Mouse (Mus musculus): ENCODE measurements around the gene Hmga2. TPM values are rescaled to one million over a fixed set of nuclear protein-coding genes. Genes with fewer than 3 reads are reported as not detected.

Hmga2 gene
- polyA plus RNA-seq (2014; fragmentation: Nextera tagmentation; extraction: Ambion mirVana), result 4.0 and 4.6 TPM in 2 replicates

DNA sequence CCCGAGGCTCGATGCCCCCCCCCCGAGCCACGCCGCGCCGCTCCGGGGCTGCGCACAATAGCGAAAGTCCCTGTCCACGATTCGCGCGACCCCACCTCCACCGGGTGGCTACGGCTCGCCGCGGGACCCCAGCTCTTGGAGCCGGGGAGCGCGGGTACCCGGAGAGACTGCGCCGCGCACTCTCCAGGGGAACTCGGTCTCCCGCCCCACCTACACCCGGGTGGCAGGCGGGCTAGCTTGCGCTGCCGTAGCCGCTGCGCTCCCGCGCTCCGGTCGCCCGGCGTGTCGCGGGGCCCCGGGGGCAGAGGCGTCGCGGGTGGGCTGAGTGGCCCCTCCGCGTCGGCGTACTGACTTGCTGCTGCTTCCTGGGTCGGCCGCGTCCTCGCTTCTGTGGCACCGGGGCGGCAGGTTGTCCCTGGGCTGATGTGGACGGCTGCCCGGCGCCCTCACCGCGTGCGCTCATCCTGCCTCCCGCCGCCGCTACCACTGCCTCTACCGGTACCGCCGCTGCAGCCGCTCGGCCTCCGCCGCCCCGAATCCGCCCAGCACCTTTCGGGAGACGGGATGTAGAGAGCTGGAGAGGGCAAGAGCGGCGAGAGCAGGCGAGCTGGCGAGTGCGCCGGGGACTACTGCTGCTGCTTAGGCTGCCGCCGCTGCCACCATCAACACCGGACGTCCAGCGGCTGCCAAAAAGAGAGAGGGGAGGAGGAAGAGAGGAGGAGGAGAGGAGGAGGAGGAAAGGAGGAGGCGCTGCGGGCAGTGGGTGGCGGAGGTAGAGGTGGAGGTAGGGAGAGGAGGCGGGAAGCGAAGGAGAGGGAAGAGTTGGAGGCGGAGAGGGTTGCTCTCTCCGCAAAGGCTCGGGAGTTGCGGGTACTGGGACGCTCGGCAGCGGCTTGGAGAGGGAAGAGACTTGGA lies at the start of gene Hmga2:
Gene Hmga2, minus strand, starts transcription at position 869 of the 915 bp plus-strand sequence.
- H3K36me3 ChIP-seq (ENCODE audit: control insufficient read depth, insufficient read depth, low read length), result no peaks in the 10 kb centered on the region
- ATAC-seq (ENCODE audit: insufficient number of reproducible peaks, insufficient read depth, low FRiP score, low read depth), result peak; percentile 33
- under 1% methylated on average over 93 of the region's 99 CpGs for WGBS
- peak within 1 kb of the TSS; percentile 50 to 81 for H3K27ac ChIP-seq (replicated peaks in 1 of 2; ENCODE audit: control insufficient read depth in 1 of 2, insufficient read depth in 1 of 2, low read depth in 2 of 2, low read length in 2 of 2)
- peak within 1 kb of the TSS; percentile 80 to 83 for H3K4me3 ChIP-seq (ENCODE audit: control insufficient read depth in 1 of 2, insufficient read depth in 1 of 2, low read depth in 1 of 2, low read length in 2 of 2)
- peak within 1 kb of the TSS; percentile 100 for H3K4me2 ChIP-seq (ENCODE audit: low read length)
- H3K27me3 ChIP-seq (ENCODE audit: control insufficient read depth, insufficient read depth, low read length), result no peaks in the 10 kb centered on the region
- peak within 1 kb of the TSS; percentile 88 for H3K9ac ChIP-seq (ENCODE audit: low read length)
- H3K9me3 ChIP-seq (ENCODE audit: control insufficient read depth, low read length), result no peaks in the 10 kb centered on the region
- peaks cover 0 to 5% of the 10 kb centered on the region in 2 experiments; a peak in 1 of 4 replicates for H3K4me1 ChIP-seq (ENCODE audit: control insufficient read depth in 2 of 2, insufficient read depth in 2 of 2, low read length in 2 of 2)

DNA sequence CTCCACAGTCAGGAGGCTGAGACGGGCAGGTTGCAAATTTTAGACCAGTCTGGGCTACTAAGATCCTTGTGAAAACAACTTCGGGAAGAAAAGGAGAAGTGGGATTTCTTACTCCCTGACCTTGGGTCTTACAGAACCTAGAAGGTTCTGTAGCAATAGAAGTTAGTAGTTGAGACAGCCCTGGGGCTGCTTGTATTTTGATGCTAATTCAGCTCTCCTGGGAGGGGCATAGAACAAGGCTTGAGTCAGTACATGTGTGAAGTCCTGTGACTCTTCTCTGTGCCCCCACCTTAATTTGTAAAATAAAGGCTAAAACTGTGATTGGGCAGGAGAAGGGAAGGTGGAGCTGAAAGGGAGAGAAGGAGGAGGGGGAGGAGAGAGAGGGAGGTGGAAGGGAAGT lies 46.7 kb upstream of the Hmga2 start:
- no peaks in the 10 kb centered on the region; a peak in 1 of 4 replicates for H3K4me1 ChIP-seq (ENCODE audit: control insufficient read depth in 2 of 2, insufficient read depth in 2 of 2, low read length in 2 of 2)
- WGBS, result 73% methylated on average over 2 of the region's 2 CpGs
- no peaks in the 10 kb centered on the region for H3K27me3 ChIP-seq (ENCODE audit: control insufficient read depth, insufficient read depth, low read length)
- no peaks in the 10 kb centered on the region for H3K36me3 ChIP-seq (ENCODE audit: control insufficient read depth, insufficient read depth, low read length)
- 0 out of 2 replicates have a peak, but pooled peaks cover 7% of the 10 kb centered on the region for H3K9me3 ChIP-seq (ENCODE audit: control insufficient read depth, low read length)
- H3K4me3 ChIP-seq (ENCODE audit: control insufficient read depth in 1 of 2, insufficient read depth in 1 of 2, low read depth in 1 of 2, low read length in 2 of 2), result no peak overlapping the region
- no peak for ATAC-seq (ENCODE audit: insufficient number of reproducible peaks, insufficient read depth, low FRiP score, low read depth)
- no peak overlapping the region for H3K9ac ChIP-seq (ENCODE audit: low read length)
- H3K27ac ChIP-seq (replicated peaks in 1 of 2; ENCODE audit: control insufficient read depth in 1 of 2, insufficient read depth in 1 of 2, low read depth in 2 of 2, low read length in 2 of 2), result no peak overlapping the region
- H3K4me2 ChIP-seq (ENCODE audit: low read length), result no peak overlapping the region

DNA sequence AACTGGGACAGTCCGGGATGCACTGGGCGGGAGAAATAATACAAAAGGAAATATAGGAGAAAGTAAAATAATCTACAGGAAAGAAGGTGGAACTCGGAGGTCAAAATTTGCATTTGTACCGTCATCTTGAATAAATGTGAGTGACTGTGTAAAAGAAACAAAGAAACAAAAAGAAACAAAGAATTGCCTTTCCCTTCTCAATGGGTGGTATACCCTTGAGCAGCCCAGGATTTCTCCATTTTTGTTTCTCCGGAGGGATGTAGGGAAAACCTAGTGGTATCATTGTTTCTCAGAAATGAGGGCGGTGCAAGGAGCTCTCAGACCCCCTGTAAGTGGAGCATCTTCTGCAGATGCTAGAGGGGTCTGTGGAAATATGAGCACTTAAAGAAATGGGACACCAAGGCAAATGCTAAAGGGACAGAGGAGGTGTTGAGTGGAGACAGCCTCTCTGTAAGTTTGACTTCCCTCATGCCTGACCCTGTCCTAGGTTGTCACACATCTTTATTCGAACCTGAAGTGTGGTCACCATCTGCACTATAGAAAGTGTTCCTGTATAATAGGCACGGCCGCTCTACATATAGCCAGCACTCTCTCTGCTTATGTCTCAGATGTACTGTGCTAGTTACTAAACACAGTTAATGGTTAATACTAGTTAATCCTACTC lies 45.8 kb upstream of the Hmga2 start:
- H3K4me1 ChIP-seq (ENCODE audit: control insufficient read depth in 2 of 2, insufficient read depth in 2 of 2, low read length in 2 of 2), result no peaks in the 10 kb centered on the region; a peak in 1 of 4 replicates
- 0 out of 2 replicates have a peak, but pooled peaks cover 7% of the 10 kb centered on the region for H3K9me3 ChIP-seq (ENCODE audit: control insufficient read depth, low read length)
- 87% methylated on average over 9 of the region's 9 CpGs for WGBS
- ATAC-seq (ENCODE audit: insufficient number of reproducible peaks, insufficient read depth, low FRiP score, low read depth), result no peak
- no peaks in the 10 kb centered on the region for H3K36me3 ChIP-seq (ENCODE audit: control insufficient read depth, insufficient read depth, low read length)
- no peak overlapping the region for H3K27ac ChIP-seq (replicated peaks in 1 of 2; ENCODE audit: control insufficient read depth in 1 of 2, insufficient read depth in 1 of 2, low read depth in 2 of 2, low read length in 2 of 2)
- H3K4me3 ChIP-seq (ENCODE audit: control insufficient read depth in 1 of 2, insufficient read depth in 1 of 2, low read depth in 1 of 2, low read length in 2 of 2), result no peak overlapping the region
- H3K9ac ChIP-seq (ENCODE audit: low read length), result no peak overlapping the region
- H3K4me2 ChIP-seq (ENCODE audit: low read length), result no peak overlapping the region
- no peaks in the 10 kb centered on the region for H3K27me3 ChIP-seq (ENCODE audit: control insufficient read depth, insufficient read depth, low read length)

DNA sequence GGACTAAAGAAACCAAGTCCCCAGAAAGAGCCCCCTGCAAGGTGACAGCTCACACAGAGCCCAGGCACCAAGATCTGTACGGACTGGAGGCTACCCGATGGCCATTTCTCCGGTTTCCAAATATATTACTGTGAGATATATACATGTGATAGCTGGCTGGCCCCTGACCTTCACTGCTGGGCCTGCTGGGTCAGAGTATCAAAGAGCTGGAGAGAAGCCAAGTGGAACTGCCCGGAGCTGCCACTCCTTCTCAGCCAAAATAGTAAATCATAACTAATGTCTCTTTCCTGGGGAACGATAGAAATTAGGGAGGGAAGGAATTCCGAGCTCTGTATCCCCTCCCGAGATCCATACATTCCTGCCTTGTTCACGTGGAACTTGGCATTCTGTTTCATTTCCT lies 40.0 kb upstream of the Hmga2 start:
- Histone ChIP-seq H3K27me3 (ENCODE audit: control insufficient read depth, insufficient read depth, low read length) (no peaks in the 10 kb centered on the region), H3K27ac (replicated peaks in 1 of 2; ENCODE audit: control insufficient read depth in 1 of 2, insufficient read depth in 1 of 2, low read depth in 2 of 2, low read length in 2 of 2) (no peak overlapping the region), H3K36me3 (ENCODE audit: control insufficient read depth, insufficient read depth, low read length) (no peaks in the 10 kb centered on the region), H3K4me3 (ENCODE audit: control insufficient read depth in 1 of 2, insufficient read depth in 1 of 2, low read depth in 1 of 2, low read length in 2 of 2) (no peak overlapping the region), H3K9me3 (ENCODE audit: control insufficient read depth, low read length) (0 out of 2 replicates have a peak, but pooled peaks cover 7% of the 10 kb centered on the region), H3K9ac (ENCODE audit: low read length) (no peak overlapping the region), H3K4me1 (ENCODE audit: control insufficient read depth in 2 of 2, insufficient read depth in 2 of 2, low read length in 2 of 2) (peaks cover 4 to 8% of the 10 kb centered on the region in 2 experiments; a peak in 3 of 4 replicates), H3K4me2 (ENCODE audit: low read length) (no peak overlapping the region)
- no peak for ATAC-seq (ENCODE audit: insufficient number of reproducible peaks, insufficient read depth, low FRiP score, low read depth)
- 25% methylated on average over 8 of the region's 8 CpGs for WGBS

DNA sequence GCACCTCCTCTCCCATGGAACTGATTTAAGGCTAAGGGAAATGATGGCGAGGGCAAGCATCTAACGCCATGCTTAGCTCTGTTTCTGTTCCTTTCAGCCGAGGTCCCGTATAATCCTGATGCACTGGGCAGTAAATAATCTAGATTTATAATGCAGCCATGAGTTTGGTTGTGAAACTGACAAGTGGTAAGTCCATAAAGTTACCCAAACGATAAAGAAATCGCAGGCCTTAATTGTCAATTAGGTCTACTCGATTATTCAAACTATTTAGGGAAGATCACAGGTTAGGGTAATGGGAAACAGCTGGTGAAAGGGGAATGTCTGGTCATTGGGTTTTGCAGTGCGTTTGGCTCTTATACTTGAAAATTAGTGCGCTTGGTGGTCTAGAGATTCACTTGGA lies 37.5 kb upstream of the Hmga2 start:
- no peak for ATAC-seq (ENCODE audit: insufficient number of reproducible peaks, insufficient read depth, low FRiP score, low read depth)
- 85% methylated on average over 9 of the region's 9 CpGs for WGBS
- Histone ChIP-seq H3K27ac (replicated peaks in 1 of 2; ENCODE audit: control insufficient read depth in 1 of 2, insufficient read depth in 1 of 2, low read depth in 2 of 2, low read length in 2 of 2) (no peak overlapping the region), H3K27me3 (ENCODE audit: control insufficient read depth, insufficient read depth, low read length) (no peaks in the 10 kb centered on the region), H3K36me3 (ENCODE audit: control insufficient read depth, insufficient read depth, low read length) (no peaks in the 10 kb centered on the region), H3K9me3 (ENCODE audit: control insufficient read depth, low read length) (no peaks in the 10 kb centered on the region), H3K4me2 (ENCODE audit: low read length) (no peak overlapping the region), H3K9ac (ENCODE audit: low read length) (no peak overlapping the region), H3K4me3 (ENCODE audit: control insufficient read depth in 1 of 2, insufficient read depth in 1 of 2, low read depth in 1 of 2, low read length in 2 of 2) (no peak overlapping the region), H3K4me1 (ENCODE audit: control insufficient read depth in 2 of 2, insufficient read depth in 2 of 2, low read length in 2 of 2) (peaks cover 4 to 8% of the 10 kb centered on the region in 2 experiments; a peak in 3 of 4 replicates)

DNA sequence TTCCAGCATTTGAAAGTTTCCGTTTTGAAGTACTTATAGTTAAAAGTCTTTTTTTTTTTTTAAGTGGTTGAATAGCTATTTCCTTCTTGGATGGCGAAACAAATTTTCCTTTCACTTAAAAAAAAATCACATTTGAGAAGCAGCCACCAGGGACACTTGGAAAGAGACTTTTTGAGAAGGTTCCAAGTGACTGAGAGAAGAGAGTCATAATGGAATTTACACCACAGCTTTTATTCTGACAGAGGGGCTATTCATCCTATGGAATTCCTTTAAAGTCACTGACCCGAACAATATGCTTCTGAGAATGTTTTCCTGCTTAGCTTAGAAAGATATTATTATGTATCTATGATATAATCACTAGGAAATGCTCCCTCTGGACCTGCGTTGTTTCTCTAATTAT lies 36.7 kb upstream of the Hmga2 start:
- H3K9ac ChIP-seq (ENCODE audit: low read length), result no peak overlapping the region
- H3K36me3 ChIP-seq (ENCODE audit: control insufficient read depth, insufficient read depth, low read length), result no peaks in the 10 kb centered on the region
- no peak overlapping the region for H3K4me2 ChIP-seq (ENCODE audit: low read length)
- no peak overlapping the region for H3K27ac ChIP-seq (replicated peaks in 1 of 2; ENCODE audit: control insufficient read depth in 1 of 2, insufficient read depth in 1 of 2, low read depth in 2 of 2, low read length in 2 of 2)
- H3K4me1 ChIP-seq (ENCODE audit: control insufficient read depth in 2 of 2, insufficient read depth in 2 of 2, low read length in 2 of 2), result peaks cover 4 to 8% of the 10 kb centered on the region in 2 experiments; a peak in 3 of 4 replicates
- no peaks in the 10 kb centered on the region for H3K9me3 ChIP-seq (ENCODE audit: control insufficient read depth, low read length)
- H3K27me3 ChIP-seq (ENCODE audit: control insufficient read depth, insufficient read depth, low read length), result no peaks in the 10 kb centered on the region
- H3K4me3 ChIP-seq (ENCODE audit: control insufficient read depth in 1 of 2, insufficient read depth in 1 of 2, low read depth in 1 of 2, low read length in 2 of 2), result no peak overlapping the region
- WGBS, result 56% methylated on average over 4 of the region's 4 CpGs
- no peak for ATAC-seq (ENCODE audit: insufficient number of reproducible peaks, insufficient read depth, low FRiP score, low read depth)

DNA sequence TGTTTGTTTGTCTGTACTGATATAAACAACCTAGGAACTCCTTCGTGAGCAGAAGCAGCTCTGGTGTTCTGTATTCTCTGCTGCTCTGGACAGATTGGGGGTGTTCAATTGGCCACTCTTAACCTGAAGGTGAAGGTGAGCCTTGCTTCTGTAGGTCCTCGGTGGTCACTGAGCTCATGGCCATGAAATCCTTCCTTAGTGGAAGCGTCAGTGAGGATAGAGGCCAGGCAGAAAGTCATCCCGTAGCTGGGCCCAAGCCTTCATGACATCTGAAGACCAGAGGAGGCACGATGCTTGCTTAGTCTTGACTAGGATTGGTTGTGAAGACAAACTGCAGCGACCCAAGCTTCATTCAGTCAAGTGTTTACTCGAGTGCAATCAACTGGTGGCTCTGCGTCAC lies 35.9 kb upstream of the Hmga2 start:
- WGBS, result 82% methylated on average over 8 of the region's 8 CpGs
- Histone ChIP-seq H3K27ac (replicated peaks in 1 of 2; ENCODE audit: control insufficient read depth in 1 of 2, insufficient read depth in 1 of 2, low read depth in 2 of 2, low read length in 2 of 2) (no peak overlapping the region), H3K9ac (ENCODE audit: low read length) (no peak overlapping the region), H3K4me2 (ENCODE audit: low read length) (no peak overlapping the region), H3K4me1 (ENCODE audit: control insufficient read depth in 2 of 2, insufficient read depth in 2 of 2, low read length in 2 of 2) (peaks cover 4 to 8% of the 10 kb centered on the region in 2 experiments; a peak in 3 of 4 replicates), H3K4me3 (ENCODE audit: control insufficient read depth in 1 of 2, insufficient read depth in 1 of 2, low read depth in 1 of 2, low read length in 2 of 2) (no peak overlapping the region), H3K27me3 (ENCODE audit: control insufficient read depth, insufficient read depth, low read length) (no peaks in the 10 kb centered on the region), H3K36me3 (ENCODE audit: control insufficient read depth, insufficient read depth, low read length) (no peaks in the 10 kb centered on the region), H3K9me3 (ENCODE audit: control insufficient read depth, low read length) (no peaks in the 10 kb centered on the region)
- no peak for ATAC-seq (ENCODE audit: insufficient number of reproducible peaks, insufficient read depth, low FRiP score, low read depth)
